Mouse (Mus musculus) intestine, embryonic 16.5 days (tissue): Measurements from ENCODE around the gene Tmem82. TPM values are rescaled to one million over a fixed set of nuclear protein-coding genes. Genes with fewer than 3 reads are reported as not detected.

Source experiments
- ATAC-seq: fragments of 200-750 bp; cut with Nextera tagmentation; 2 replicates; pipeline ENCODE4 v1.8.0; 2017; ENCODE audit warnings: moderate TSS enrichment, moderate library complexity
- H3K27ac ChIP-seq: fragments of 300-500 bp; sonication (generic); 2 replicates; pipeline ENCODE4 v1.5.1; 2014; ENCODE audit warnings: mild to moderate bottlenecking, low read length
- H3K27me3 ChIP-seq: fragments of 300-500 bp; sonication (generic); replicated peaks from 2 replicates; pipeline ENCODE4 v1.6.1; 2014; ENCODE audit warnings: low read length, control low read depth, mixed read lengths; ENCODE audit not compliant: control insufficient read depth, insufficient read depth
- H3K36me3 ChIP-seq: fragments of 300-500 bp; sonication (generic); 2 replicates; pipeline ENCODE4 v1.6.1; 2014; ENCODE audit warnings: low read length, control low read depth; ENCODE audit not compliant: control insufficient read depth, insufficient read depth
- H3K4me1 ChIP-seq: fragments of 300-500 bp; sonication (generic); 2 replicates; pipeline ENCODE4 v1.6.1; 2014; ENCODE audit warnings: low read length, control low read depth, mixed read lengths; ENCODE audit not compliant: control insufficient read depth, insufficient read depth
- H3K4me2 ChIP-seq: fragments of 300-500 bp; sonication (generic); 2 replicates; pipeline ENCODE4 v1.6.1; 2014; ENCODE audit warnings: low read depth, low read length, control low read depth
- H3K4me3 ChIP-seq: fragments of 300-500 bp; sonication (generic); 2 replicates; pipeline ENCODE4 v1.5.1; 2014; ENCODE audit warnings: mild to moderate bottlenecking, low read length
- H3K9ac ChIP-seq: fragments of 300-500 bp; sonication (generic); 2 replicates; pipeline ENCODE4 v1.6.1; 2014; ENCODE audit warnings: low read depth, low read length
- H3K9me3 ChIP-seq: fragments of 300-500 bp; sonication (generic); 2 replicates; pipeline ENCODE4 v1.6.1; 2016; ENCODE audit warnings: low read length, control low read depth; ENCODE audit not compliant: control insufficient read depth
- WGBS: fragments of 180-500 bp; shearing (Covaris S2); extraction: QIAGEN DNeasy Blood & Tissue Kit; methylation state at CpG from one replicate; pipeline ENCODE4 v1.1.7; 2014; 5-methylcytosine and 5-hydroxymethylcytosine counted together
- polyA plus RNA-seq: library from polyadenylated mRNA; unstranded; fragments of >200 nt; fragmentation: Nextera tagmentation; extraction: Ambion mirVana; gene quantifications from 2 replicates; pipeline ENCODE4 v1.2.1, GENCODE M21; 2015

The Tmem82 gene
- polyA plus RNA-seq, 1 experiment from 2014 or later: 31.7 TPM

DNA sequence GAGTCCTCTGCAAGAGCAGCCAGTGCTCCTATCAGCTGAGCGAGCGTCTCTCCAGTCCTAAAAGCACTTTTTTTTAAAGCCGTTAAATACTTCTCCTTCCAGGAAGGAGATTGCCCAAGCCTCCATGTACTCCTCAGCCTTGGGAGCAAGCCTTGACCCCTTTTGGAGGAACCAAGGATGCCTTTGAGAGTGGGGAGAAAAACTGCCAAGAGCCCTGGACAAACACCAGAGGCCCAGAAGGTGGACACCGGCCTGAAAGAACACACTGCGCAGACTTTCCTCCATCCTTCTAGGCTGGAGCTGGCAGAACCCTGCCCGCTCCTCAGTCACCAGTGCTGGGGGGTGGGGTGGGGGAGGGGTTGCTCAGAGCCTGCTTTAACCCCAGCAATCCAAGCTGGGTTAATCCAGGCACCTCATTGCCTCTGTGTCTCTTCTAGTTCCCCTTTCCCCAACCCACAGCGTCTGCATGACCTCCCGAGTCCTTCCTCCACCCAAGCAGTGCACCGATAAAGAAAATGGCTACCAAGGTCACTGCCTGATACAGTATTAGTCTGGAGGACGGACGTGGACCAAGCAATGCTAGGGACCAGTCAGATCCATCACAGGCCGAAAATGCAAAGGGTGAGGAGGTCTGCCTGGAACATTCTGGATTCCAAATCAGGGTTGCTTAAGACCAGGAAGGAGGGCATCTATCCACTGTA lies 37.6 kb upstream of the Tmem82 start:
- Histone ChIP-seq H3K4me1 (no peaks in the 10 kb centered on the region), H3K9ac (no peak overlapping the region), H3K4me2 (no peak overlapping the region), H3K27me3 (no peaks in the 10 kb centered on the region), H3K9me3 (no peaks in the 10 kb centered on the region), H3K36me3 (no peaks in the 10 kb centered on the region), H3K27ac (no peak overlapping the region), H3K4me3 (no peak overlapping the region)
- no peak for ATAC-seq
- 84% methylated on average over 12 of the region's 12 CpGs for WGBS

DNA sequence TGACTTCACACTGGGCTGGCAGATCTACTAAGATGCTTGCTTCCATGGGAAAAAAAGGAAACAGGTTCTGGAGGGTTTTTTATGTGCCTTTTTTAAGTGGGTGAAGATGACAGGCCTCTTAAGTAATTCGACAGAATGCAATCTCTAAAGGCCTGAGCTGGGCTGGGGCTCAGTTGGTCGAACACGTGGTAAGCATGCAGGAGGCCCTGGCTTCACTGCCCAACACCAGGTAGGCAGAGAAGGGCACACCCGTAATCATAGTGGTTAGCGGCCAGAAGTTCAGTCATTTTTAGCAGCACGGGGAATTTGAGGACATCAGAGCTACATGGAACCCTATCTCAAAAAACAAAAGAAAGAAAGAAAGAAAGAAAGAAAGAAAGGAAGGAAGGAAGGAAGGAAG lies 36.1 kb upstream of the Tmem82 start:
- Histone ChIP-seq H3K36me3 (no peaks in the 10 kb centered on the region), H3K4me3 (no peak overlapping the region), H3K4me1 (no peaks in the 10 kb centered on the region), H3K27me3 (no peaks in the 10 kb centered on the region), H3K4me2 (no peak overlapping the region), H3K27ac (no peak overlapping the region), H3K9me3 (no peaks in the 10 kb centered on the region), H3K9ac (no peak overlapping the region)
- no peak for ATAC-seq
- WGBS: 91% methylated on average over 6 of the region's 6 CpGs

DNA sequence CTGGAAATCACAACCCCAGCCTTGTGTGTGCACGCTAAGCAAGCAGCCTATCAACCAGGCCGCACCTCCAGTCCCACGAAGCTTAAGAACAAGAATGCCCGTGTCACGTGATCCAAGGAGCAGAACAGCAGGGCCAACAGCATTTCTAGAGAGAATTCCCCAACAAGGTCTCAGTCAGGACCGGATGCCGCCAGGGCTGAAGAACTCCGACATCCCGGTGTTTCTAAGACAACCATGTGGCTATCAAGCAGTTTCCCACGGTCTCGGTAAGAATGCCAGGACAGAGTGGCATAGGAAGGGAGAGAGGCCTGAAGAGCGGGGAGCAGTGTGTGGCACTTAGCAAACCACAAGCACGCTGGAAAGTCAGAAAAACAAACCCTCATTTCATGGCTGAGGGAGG lies 35.4 kb upstream of the Tmem82 start:
- no peaks in the 10 kb centered on the region for H3K36me3 ChIP-seq
- no peak overlapping the region for H3K9ac ChIP-seq
- H3K27ac ChIP-seq: no peak overlapping the region
- WGBS: 91% methylated on average over 13 of the region's 13 CpGs
- H3K4me2 ChIP-seq: no peak overlapping the region
- no peaks in the 10 kb centered on the region for H3K27me3 ChIP-seq
- H3K4me3 ChIP-seq: no peak overlapping the region
- no peaks in the 10 kb centered on the region for H3K9me3 ChIP-seq
- no peaks in the 10 kb centered on the region for H3K4me1 ChIP-seq
- no peak for ATAC-seq

DNA sequence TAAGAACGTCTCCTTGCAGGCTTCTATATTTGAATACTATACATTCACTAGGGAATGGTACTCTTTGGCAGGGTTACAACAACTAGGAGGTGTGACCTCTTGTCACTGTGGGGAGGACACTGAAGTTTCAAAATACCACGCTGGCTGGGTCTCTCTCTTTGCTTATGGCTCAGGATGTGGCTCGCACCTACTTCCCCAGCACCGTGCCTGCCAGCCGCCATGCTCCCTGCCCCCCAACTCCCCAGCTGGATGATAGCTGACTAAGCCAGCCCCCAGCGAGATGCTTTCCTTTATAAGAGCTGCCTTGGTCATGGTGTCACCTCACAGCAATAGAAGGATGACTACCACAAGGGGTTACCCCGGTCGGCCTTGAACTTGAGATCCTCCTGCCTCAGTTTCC lies 34.6 kb upstream of the Tmem82 start:
- Histone ChIP-seq H3K4me1 (no peaks in the 10 kb centered on the region), H3K4me3 (no peak overlapping the region), H3K9ac (no peak overlapping the region), H3K27me3 (no peaks in the 10 kb centered on the region), H3K4me2 (no peak overlapping the region), H3K27ac (no peak overlapping the region), H3K9me3 (no peaks in the 10 kb centered on the region), H3K36me3 (no peaks in the 10 kb centered on the region)
- 90% methylated on average over 8 of the region's 8 CpGs for WGBS
- ATAC-seq: no peak

DNA sequence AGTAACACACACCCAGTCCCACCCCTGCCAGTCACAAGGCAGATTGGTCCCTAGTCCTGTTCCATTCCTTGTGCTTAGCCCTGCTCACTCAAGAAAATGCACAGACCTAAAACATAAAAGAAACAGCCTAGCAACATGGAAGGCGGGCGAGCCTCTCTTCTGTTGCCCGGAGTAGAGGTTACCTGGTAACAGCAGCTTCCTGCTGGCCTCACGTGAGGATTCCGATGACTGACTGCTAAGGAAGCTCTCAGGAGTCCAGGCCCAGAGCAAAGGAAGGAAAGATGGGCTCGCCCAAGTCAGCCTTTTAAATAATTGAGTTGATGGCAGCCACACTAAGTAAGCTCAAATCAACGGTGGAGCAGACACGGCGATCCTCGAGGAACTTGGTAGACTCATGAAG lies 33.5 kb upstream of the Tmem82 start:
- Histone ChIP-seq H3K9ac (no peak overlapping the region), H3K27me3 (no peaks in the 10 kb centered on the region), H3K4me3 (no peak overlapping the region), H3K4me2 (no peak overlapping the region), H3K27ac (no peak overlapping the region), H3K36me3 (no peaks in the 10 kb centered on the region), H3K4me1 (no peaks in the 10 kb centered on the region), H3K9me3 (no peaks in the 10 kb centered on the region)
- peak; percentile 3; the same call in 1 of the 2 replicates for ATAC-seq
- 83% methylated on average over 10 of the region's 10 CpGs for WGBS

DNA sequence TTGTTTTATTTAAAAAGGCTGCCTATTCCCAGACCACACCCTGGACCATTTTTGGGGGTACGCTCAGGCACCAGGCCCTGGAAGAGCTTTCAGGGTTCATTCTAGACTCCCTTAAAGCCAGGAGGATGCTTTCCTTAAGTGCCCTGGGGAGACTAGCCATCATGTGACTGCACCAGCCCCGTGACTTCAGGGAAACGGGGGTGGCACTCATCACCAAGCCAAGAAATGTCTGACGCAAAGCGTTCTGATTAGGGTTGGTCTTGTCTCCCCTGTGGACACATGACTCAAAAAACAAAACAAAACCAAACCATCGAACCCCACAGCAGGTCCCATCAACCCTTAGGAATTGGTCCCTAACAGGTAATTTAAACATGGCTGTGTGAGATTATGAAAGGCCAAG lies 32.9 kb upstream of the Tmem82 start:
- Histone ChIP-seq H3K9ac (no peak overlapping the region), H3K4me3 (no peak overlapping the region), H3K4me2 (no peak overlapping the region), H3K27me3 (no peaks in the 10 kb centered on the region), H3K27ac (no peak overlapping the region), H3K4me1 (no peaks in the 10 kb centered on the region), H3K36me3 (no peaks in the 10 kb centered on the region), H3K9me3 (no peaks in the 10 kb centered on the region)
- no peak for ATAC-seq
- WGBS: 91% methylated on average over 6 of the region's 6 CpGs

DNA sequence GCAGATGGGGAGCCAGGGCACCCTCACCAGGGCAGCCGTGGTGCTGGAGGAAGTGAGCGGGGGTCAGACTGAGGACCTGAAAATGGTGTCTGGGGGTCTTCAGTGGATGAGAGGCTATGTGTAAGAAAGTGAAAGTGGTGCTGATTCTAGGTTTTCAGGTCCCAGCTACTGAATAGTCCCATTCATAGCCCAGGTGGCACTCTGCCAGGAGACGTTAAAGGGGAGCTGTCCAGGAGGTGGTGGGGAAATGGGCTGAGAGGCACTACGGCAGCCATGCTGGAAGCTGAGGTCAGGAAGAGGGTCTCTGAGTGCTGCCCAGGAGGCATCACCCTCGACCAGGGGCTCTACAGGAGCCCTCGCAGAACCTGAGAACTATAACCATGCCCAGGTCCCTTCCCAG lies 30.8 kb upstream of the Tmem82 start:
- no peaks in the 10 kb centered on the region for H3K36me3 ChIP-seq
- ATAC-seq: no peak

DNA sequence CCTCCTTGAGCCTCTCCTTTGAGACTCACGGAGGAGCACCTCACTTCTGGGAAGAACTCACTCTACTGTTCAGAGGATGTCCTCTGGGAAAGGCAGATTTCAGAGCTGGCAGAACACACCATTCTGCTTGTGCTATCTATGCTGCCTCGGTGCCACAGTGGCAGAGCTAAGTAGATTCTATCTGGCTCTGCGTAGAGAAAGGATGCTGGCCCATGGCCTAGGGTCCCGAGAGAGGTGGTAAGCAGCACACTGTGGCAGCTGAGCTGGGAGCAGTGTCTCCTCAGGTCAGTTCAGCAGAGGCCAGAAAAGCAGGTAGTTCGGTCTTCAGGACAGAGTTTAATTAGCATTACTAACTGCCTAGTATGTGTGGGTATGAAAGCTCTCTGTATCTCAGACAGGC lies 29.8 kb upstream of the Tmem82 start:
- WGBS: 91% methylated on average over 5 of the region's 5 CpGs

More for the DNA sequence above, 30.8 kb upstream of the Tmem82 start:
- WGBS: 76% methylated on average over 6 of the region's 6 CpGs
- Histone ChIP-seq H3K27ac (no peak overlapping the region), H3K4me1 (peaks cover 1% of the 10 kb centered on the region; the same call in 1 of the 2 replicates), H3K9me3 (no peaks in the 10 kb centered on the region), H3K9ac (no peak overlapping the region), H3K4me3 (no peak overlapping the region), H3K27me3 (no peaks in the 10 kb centered on the region), H3K4me2 (no peak overlapping the region)

DNA sequence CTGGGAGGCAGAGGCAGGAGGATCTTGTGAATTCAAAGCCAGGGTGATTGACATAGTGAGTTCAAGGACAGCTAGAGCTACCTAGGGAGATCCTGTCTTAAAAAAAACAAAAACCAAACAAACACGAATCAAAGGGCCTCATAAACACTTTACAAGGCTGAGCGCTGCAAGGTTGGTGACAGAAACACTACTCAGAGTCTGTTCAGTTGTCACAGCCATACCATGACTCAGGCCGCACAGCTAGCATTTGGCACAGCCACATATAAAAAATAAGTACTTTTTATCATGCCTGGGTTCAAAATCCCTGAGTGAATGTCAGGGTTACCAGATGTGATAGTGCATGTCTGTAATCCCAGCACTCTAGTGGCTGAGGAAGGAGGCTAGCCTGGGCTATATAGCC lies 28.8 kb upstream of the Tmem82 start:
- WGBS: 87% methylated on average over 3 of the region's 3 CpGs

More for the DNA sequence above, 29.8 kb upstream of the Tmem82 start:
- H3K9me3 ChIP-seq: no peaks in the 10 kb centered on the region
- H3K4me1 ChIP-seq: peaks cover 11% of the 10 kb centered on the region
- no peaks in the 10 kb centered on the region for H3K27me3 ChIP-seq
- no peak overlapping the region for H3K4me3 ChIP-seq
- H3K36me3 ChIP-seq: no peaks in the 10 kb centered on the region
- ATAC-seq: no peak
- H3K27ac ChIP-seq: no peak overlapping the region
- no peak overlapping the region for H3K4me2 ChIP-seq
- H3K9ac ChIP-seq: no peak overlapping the region

DNA sequence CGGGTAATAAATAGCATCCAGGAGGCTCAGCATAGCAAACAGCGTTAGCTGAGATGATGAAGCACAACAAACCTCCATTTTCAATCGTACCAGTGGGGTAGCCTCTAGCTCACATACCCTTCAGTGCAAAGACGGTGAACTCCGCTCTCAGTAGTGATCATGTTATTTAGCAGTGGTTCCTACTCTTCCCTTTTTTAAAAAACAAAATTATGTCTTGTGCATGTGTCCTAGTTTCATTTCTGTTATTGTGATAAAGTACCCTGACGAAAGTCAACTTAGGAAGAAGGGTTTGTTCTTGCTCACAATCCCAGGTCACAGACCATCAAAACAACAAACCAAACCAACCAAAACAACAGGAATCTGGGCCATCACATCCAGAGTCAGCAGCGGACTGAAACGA lies 27.6 kb upstream of the Tmem82 start:
- Histone ChIP-seq H3K4me2 (no peak overlapping the region), H3K4me3 (no peak overlapping the region), H3K4me1 (peaks cover 26% of the 10 kb centered on the region), H3K27me3 (no peaks in the 10 kb centered on the region), H3K27ac (no peak overlapping the region), H3K36me3 (no peaks in the 10 kb centered on the region), H3K9ac (no peak overlapping the region), H3K9me3 (no peaks in the 10 kb centered on the region)
- no peak for ATAC-seq
- WGBS: 91% methylated on average over 8 of the region's 8 CpGs

More for the DNA sequence above, 28.8 kb upstream of the Tmem82 start:
- Histone ChIP-seq H3K4me2 (no peak overlapping the region), H3K9me3 (no peaks in the 10 kb centered on the region), H3K4me3 (no peak overlapping the region), H3K27ac (no peak overlapping the region), H3K9ac (no peak overlapping the region), H3K27me3 (no peaks in the 10 kb centered on the region), H3K36me3 (no peaks in the 10 kb centered on the region), H3K4me1 (peaks cover 19% of the 10 kb centered on the region)
- no peak for ATAC-seq
